ENCODE assay signal across 13 mouse cellular contexts in the genomic region with DNA sequence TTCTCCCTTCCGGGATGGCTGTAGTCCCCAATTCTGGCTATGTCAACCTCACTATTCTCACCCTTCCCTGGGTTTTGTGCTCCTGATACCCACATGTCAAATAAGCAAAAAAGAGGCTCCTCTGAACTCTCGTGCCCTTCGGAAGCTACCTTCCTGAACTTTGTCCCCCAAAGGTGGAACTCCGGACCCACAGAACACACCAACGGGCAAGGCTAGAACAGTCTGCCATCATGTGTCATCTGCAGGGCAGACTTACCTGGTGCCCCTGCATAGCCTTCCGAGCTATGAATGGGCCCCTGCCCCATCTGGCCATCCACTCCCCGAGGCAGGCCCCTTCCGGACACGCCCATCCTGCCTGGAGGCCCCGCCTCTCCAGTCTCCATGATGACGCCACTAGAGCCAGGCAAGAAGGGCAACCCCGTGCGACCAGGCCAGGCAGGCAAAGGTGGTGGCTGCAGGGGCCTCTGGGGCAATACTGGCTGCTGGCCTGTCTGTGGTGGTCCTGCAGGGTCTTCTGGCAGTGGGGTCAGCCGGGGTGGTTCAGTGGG. TPM values are rescaled to one million over a fixed set of nuclear protein-coding genes. Genes with fewer than 3 reads are reported as not detected.
DNase-seq lines count a peak whose midpoint lies in the region; ATAC-seq and TF ChIP-seq lines count a peak whose summit lies in the region.
"Had no signal": no experiment of that assay in that cellular context is flagged by ENCODE, and none has a peak within 500 bp of the region (broad histone marks: within the 10 kb centered on the region; RNA-seq: fewer than 3 reads in every experiment).

No protein-coding gene starts in this region.

- no peak overlapping the region for H3K4me3 ChIP-seq in intestine, embryonic 15.5 days (replicated peaks)
- no peak overlapping the region for H3K4me3 ChIP-seq in intestine, postnatal 0 days (ENCODE audit: low read depth, low read length)
- H3K4me3 ChIP-seq: hindbrain, embryonic 10.5 days had no signal

- 77% methylated on average over 14 of the region's 14 CpGs for WGBS in intestine, embryonic 15.5 days
- 70% methylated on average over 14 of the region's 14 CpGs for WGBS in intestine, postnatal 0 days

- CTCF ChIA-PET in Patski (lab: Charles Lee) = no interaction called here

- POLR2A ChIA-PET in Patski (lab: Charles Lee) = no interaction called here

- DNase-seq in Patski (ENCODE audit: low read depth, low spot score) (no peak), liver (peak; percentile 81)
- DNase-seq in testis, postnatal 14 days (ENCODE audit: low spot score) = peak; percentile 30
- no peak for DNase-seq in natural killer cell, adult 2 months (ENCODE audit: low spot score in 2 of 2)
- no peak for DNase-seq in urinary bladder, postnatal 36 days (ENCODE audit: low spot score in 2 of 2)
- DNase-seq: cerebellum, adult 18-20 months; kidney, postnatal 36 days; lung, embryonic 14.5 days had no signal

- H3K27me3 ChIP-seq in intestine, embryonic 15.5 days (replicated peaks) = no peaks in the 10 kb centered on the region
- H3K27me3 ChIP-seq in intestine, postnatal 0 days (replicated peaks; ENCODE audit: control insufficient read depth, insufficient read depth, low read length) = no peaks in the 10 kb centered on the region
- H3K27me3 ChIP-seq in Patski = no peaks in the 10 kb centered on the region

- in situ Hi-C loops in Patski (cut with MboI; ENCODE audit: low pct_unique_long_range_greater_than_20kb) = no loop called here

- H3K36me3 ChIP-seq in intestine, embryonic 15.5 days = no peaks in the 10 kb centered on the region
- H3K36me3 ChIP-seq in intestine, postnatal 0 days (ENCODE audit: control insufficient read depth, insufficient read depth) = peaks cover 3% of the 10 kb centered on the region; the same call in 1 of the 2 replicates

- no peak overlapping the region for H3K9ac ChIP-seq in intestine, embryonic 15.5 days
- H3K9ac ChIP-seq in intestine, postnatal 0 days (ENCODE audit: low read depth, low read length) = no peak overlapping the region
- H3K9ac ChIP-seq: lung, embryonic 14.5 days had no signal

- no peaks in the 10 kb centered on the region for H3K9me3 ChIP-seq in intestine, embryonic 15.5 days
- H3K9me3 ChIP-seq in intestine, postnatal 0 days (ENCODE audit: control insufficient read depth) = no peaks in the 10 kb centered on the region
- H3K9me3 ChIP-seq: hindbrain, embryonic 10.5 days had no signal

- TF ChIP-seq CTCF in intestine, postnatal 0 days (IDR thresholded peaks at IDR 0.05; ENCODE audit: low read depth) = no peak
- TF ChIP-seq CTCF in Patski (IDR thresholded peaks at IDR 0.05) = no peak

- H3K4me2 ChIP-seq in intestine, embryonic 15.5 days (replicated peaks) = no peak overlapping the region
- H3K4me2 ChIP-seq in intestine, postnatal 0 days (replicated peaks; ENCODE audit: low read depth) = no peak overlapping the region
- H3K4me2 ChIP-seq: lung, embryonic 14.5 days had no signal

- 0 out of 2 replicates have a peak, but pooled peaks have one; percentile 13 for ATAC-seq in intestine, embryonic 15.5 days
- ATAC-seq in intestine, postnatal 0 days = no peak
- peak; percentile 9 for ATAC-seq in Patski
- ATAC-seq: activated CD4-positive, CD25-positive, alpha-beta regulatory T cell, adult 4 months; intestine, embryonic 16.5 days had no signal

- H3K27ac ChIP-seq in intestine, embryonic 15.5 days = no peak overlapping the region
- no peak overlapping the region for H3K27ac ChIP-seq in intestine, postnatal 0 days (ENCODE audit: low read depth, low read length)
- H3K27ac ChIP-seq: hindbrain, embryonic 10.5 days had no signal

- H3K4me1 ChIP-seq in intestine, embryonic 15.5 days (replicated peaks) = peaks cover 3% of the 10 kb centered on the region; the same call in 1 of the 2 replicates
- H3K4me1 ChIP-seq in intestine, postnatal 0 days (replicated peaks; ENCODE audit: control insufficient read depth, insufficient read depth, low read length) = no peaks in the 10 kb centered on the region

RNA-seq across cellular contexts. Expression of gene Emilin2, which starts 55.6 kb away (rescaled TPM):
- polyA plus RNA-seq in intestine, embryonic 15.5 days (2015; fragmentation: Nextera tagmentation; extraction: Ambion mirVana) = 2.6 and 2.7 TPM in 2 replicates
- 0.82 and 1.7 TPM in 2 replicates for polyA plus RNA-seq in intestine, postnatal 0 days (2015; fragmentation: Nextera tagmentation; extraction: Ambion mirVana)
- polyA plus RNA-seq in Patski (2021) = 0.59 TPM

Comparison
In these comparisons a context has a peak if more than half of its experiments do, and no peak if none do; other contexts are left out.
1. DNase-seq: peak in liver (single experiment) and testis, postnatal 14 days (single experiment); none in Patski (single experiment), natural killer cell, adult 2 months (0 of 2) and urinary bladder, postnatal 36 days (0 of 2).